Mouse (Mus musculus): ENCODE results near the gene Tmem198.

Gene Tmem198

GRCm38 (mm10) chr1:75490785-75491551 is 11.6 kb downstream of the Tmem198 start:
- no peak for DNase-seq

GRCm38 (mm10) chr1:75492579-75493170 is 13.3 kb downstream of the Tmem198 start:
- no peak for DNase-seq

- DNase-seq, result peak; percentile 52
Observed at GRCm38 (mm10) chr1:75494878-75495548, 15.7 kb downstream of the Tmem198 start.

- DNase-seq, result no peak
Observed at GRCm38 (mm10) chr1:75498897-75499296, 19.6 kb downstream of the Tmem198 start.

GRCm38 (mm10) chr1:75499441-75499840 is 20.1 kb downstream of the Tmem198 start:
- DNase-seq, result no peak

- no peak for DNase-seq
Observed at GRCm38 (mm10) chr1:75501905-75502304, 22.6 kb downstream of the Tmem198 start.

- no peak for DNase-seq
Observed at GRCm38 (mm10) chr1:75502945-75503650, 23.8 kb downstream of the Tmem198 start.

GRCm38 (mm10) chr1:75503651-75503980 is 24.3 kb downstream of the Tmem198 start:
- no peak for DNase-seq

GRCm38 (mm10) chr1:75504256-75505045 is 25.1 kb downstream of the Tmem198 start:
- no peak for DNase-seq

GRCm38 (mm10) chr1:75505159-75505955 is 26.0 kb downstream of the Tmem198 start:
- DNase-seq, result peak; percentile 61

- DNase-seq, result peak; percentile 49
Observed at GRCm38 (mm10) chr1:75505956-75506831, 26.9 kb downstream of the Tmem198 start, which contains the start of gene Obsl1. TSS of gene Obsl1 (minus strand) at chr1:75506452.

- no peak for DNase-seq
Observed at GRCm38 (mm10) chr1:75507006-75507405, 27.7 kb downstream of the Tmem198 start, which contains the start of gene Inha. TSS of gene Inha (plus strand) at chr1:75507077.

- no peak for DNase-seq
Observed at GRCm38 (mm10) chr1:75509586-75509985, 30.3 kb downstream of the Tmem198 start.

GRCm38 (mm10) chr1:75510154-75510553 is 30.8 kb downstream of the Tmem198 start:
- DNase-seq, result no peak

- DNase-seq, result no peak
Observed at GRCm38 (mm10) chr1:75511437-75512210, 32.3 kb downstream of the Tmem198 start.

GRCm38 (mm10) chr1:75512550-75512949 is 33.2 kb downstream of the Tmem198 start:
- DNase-seq, result no peak

- DNase-seq, result no peak
Observed at GRCm38 (mm10) chr1:75516703-75517380, 37.5 kb downstream of the Tmem198 start.

GRCm38 (mm10) chr1:75517984-75518383 is 38.7 kb downstream of the Tmem198 start:
- DNase-seq, result no peak

GRCm38 (mm10) chr1:75518427-75518826 is 39.1 kb downstream of the Tmem198 start:
- DNase-seq, result no peak
